Mouse (Mus musculus): ENCODE results near the gene Tmtc2.

- TF ChIP-seq CTCF (IDR thresholded peaks at IDR 0.05; ENCODE audit: low read depth) (no peak), EP300 (IDR thresholded peaks at IDR 0.05; ENCODE audit: low read depth) (no peak)
Observed at GRCm38 (mm10) chr10:105380584-105380983, 193.7 kb downstream of the Tmtc2 start.
